Mouse (Mus musculus) heart, embryonic 16.5 days (tissue): ENCODE results near the gene Pla2g4a. TPM values are rescaled to one million over a fixed set of nuclear protein-coding genes. Genes with fewer than 3 reads are reported as not detected.

Source experiments
- ATAC-seq: fragments of 200-750 bp; cut with Nextera tagmentation; replicated peaks from 2 replicates; pipeline ENCODE4 v1.8.0; 2017; ENCODE audit warnings: moderate number of reproducible peaks; ENCODE audit not compliant: insufficient read depth, low FRiP score; ENCODE audit errors: extremely low read depth
- H3K27ac ChIP-seq: fragments of 300-500 bp; sonication (generic); 2 replicates; pipeline ENCODE4 v1.5.1; 2014; ENCODE audit warnings: mild to moderate bottlenecking, low read length, control low read depth, moderate library complexity
- H3K27me3 ChIP-seq: fragments of 300-500 bp; sonication (generic); 2 replicates; pipeline ENCODE4 v1.6.1; 2014; ENCODE audit warnings: low read length, mixed read lengths; ENCODE audit not compliant: control insufficient read depth, insufficient read depth
- H3K36me3 ChIP-seq: fragments of 300-500 bp; sonication (generic); 2 replicates; pipeline ENCODE4 v1.6.1; 2014; ENCODE audit not compliant: control insufficient read depth, insufficient read depth
- H3K4me1 ChIP-seq: fragments of 300-500 bp; sonication (generic); 2 replicates; pipeline ENCODE4 v1.6.1; 2014; ENCODE audit warnings: low read length, mixed read lengths; ENCODE audit not compliant: control insufficient read depth, insufficient read depth
- H3K4me2 ChIP-seq: fragments of 300-500 bp; sonication (generic); 2 replicates; pipeline ENCODE4 v1.6.1; 2014; ENCODE audit warnings: low read depth, mild to moderate bottlenecking, control low read depth, low read length
- H3K4me3 ChIP-seq: fragments of 300-500 bp; sonication (generic); 2 replicates; pipeline ENCODE4 v1.5.1; 2014; ENCODE audit warnings: mild to moderate bottlenecking, control low read depth, low read length
- H3K9ac ChIP-seq: fragments of 300-500 bp; sonication (generic); 2 replicates; pipeline ENCODE4 v1.6.1; 2014; ENCODE audit warnings: low read length, control low read depth
- H3K9me3 ChIP-seq: fragments of 300-500 bp; sonication (generic); replicated peaks from 2 replicates; pipeline ENCODE4 v1.6.1; 2016; ENCODE audit warnings: low read length; ENCODE audit not compliant: control insufficient read depth
- WGBS: fragments of 180-500 bp; shearing (Covaris S2); extraction: QIAGEN DNeasy Blood & Tissue Kit; methylation state at CpG from one replicate; pipeline ENCODE4 v1.1.7; 2014; 5-methylcytosine and 5-hydroxymethylcytosine counted together
- polyA plus RNA-seq: library from polyadenylated mRNA; unstranded; fragments of >200 nt; fragmentation: Nextera tagmentation; extraction: Ambion mirVana; gene quantifications from 2 replicates; pipeline ENCODE4 v1.2.1, GENCODE M21; 2015

Pla2g4a gene
- polyA plus RNA-seq, 1 experiment from 2014 or later = 6.9 TPM

GRCm38 (mm10) chr1:149919301-149919700 lies 41.8 kb downstream of the Pla2g4a start:
- Histone ChIP-seq H3K9ac (no peak overlapping the region), H3K27me3 (no peaks in the 10 kb centered on the region), H3K9me3 (no peaks in the 10 kb centered on the region), H3K4me1 (no peaks in the 10 kb centered on the region), H3K4me3 (no peak overlapping the region), H3K27ac (no peak overlapping the region), H3K4me2 (no peak overlapping the region), H3K36me3 (no peaks in the 10 kb centered on the region)
- ATAC-seq = no peak
- 68% methylated on average over 7 of the region's 7 CpGs for WGBS

GRCm38 (mm10) chr1:149912984-149913383 lies 48.1 kb downstream of the Pla2g4a start:
- H3K36me3 ChIP-seq = no peaks in the 10 kb centered on the region
- 61% methylated on average over 4 of the region's 4 CpGs for WGBS
- ATAC-seq = no peak
- no peaks in the 10 kb centered on the region for H3K27me3 ChIP-seq
- no peak overlapping the region for H3K27ac ChIP-seq
- no peaks in the 10 kb centered on the region for H3K9me3 ChIP-seq
- no peak overlapping the region for H3K4me3 ChIP-seq
- no peak overlapping the region for H3K9ac ChIP-seq
- no peaks in the 10 kb centered on the region for H3K4me1 ChIP-seq
- H3K4me2 ChIP-seq = no peak overlapping the region

- no peak overlapping the region for H3K27ac ChIP-seq
- no peaks in the 10 kb centered on the region for H3K27me3 ChIP-seq
- no peak for ATAC-seq
Observed at GRCm38 (mm10) chr1:149911050-149911449, 50.0 kb downstream of the Pla2g4a start.

GRCm38 (mm10) chr1:149898001-149898625 lies 63.0 kb downstream of the Pla2g4a start:
- no peaks in the 10 kb centered on the region for H3K4me1 ChIP-seq
- H3K9ac ChIP-seq = no peak overlapping the region
- no peak for ATAC-seq
- H3K36me3 ChIP-seq = no peaks in the 10 kb centered on the region
- no peak overlapping the region for H3K4me2 ChIP-seq
- 73% methylated on average over 4 of the region's 4 CpGs for WGBS
- H3K27me3 ChIP-seq = no peaks in the 10 kb centered on the region
- H3K4me3 ChIP-seq = no peak overlapping the region
- H3K9me3 ChIP-seq = no peaks in the 10 kb centered on the region
- no peak overlapping the region for H3K27ac ChIP-seq

More at GRCm38 (mm10) chr1:149911050-149911449, 50.0 kb downstream of the Pla2g4a start:
- Histone ChIP-seq H3K4me1 (no peaks in the 10 kb centered on the region), H3K9ac (no peak overlapping the region), H3K4me2 (no peak overlapping the region), H3K9me3 (no peaks in the 10 kb centered on the region), H3K36me3 (no peaks in the 10 kb centered on the region), H3K4me3 (no peak overlapping the region)
- WGBS = 64% methylated on average over 4 of the region's 4 CpGs

- Histone ChIP-seq H3K27ac (no peak overlapping the region), H3K9ac (no peak overlapping the region), H3K36me3 (no peaks in the 10 kb centered on the region), H3K4me2 (no peak overlapping the region), H3K4me1 (no peaks in the 10 kb centered on the region), H3K27me3 (no peaks in the 10 kb centered on the region), H3K4me3 (no peak overlapping the region), H3K9me3 (no peaks in the 10 kb centered on the region)
- no peak for ATAC-seq
- WGBS = 42% methylated on average over 5 of the region's 5 CpGs
Observed at GRCm38 (mm10) chr1:149896590-149896989, 64.5 kb downstream of the Pla2g4a start.

- no peaks in the 10 kb centered on the region for H3K27me3 ChIP-seq
- H3K27ac ChIP-seq = no peak overlapping the region
- no peak for ATAC-seq
- H3K4me3 ChIP-seq = no peak overlapping the region
- H3K4me1 ChIP-seq = no peaks in the 10 kb centered on the region
- H3K9ac ChIP-seq = no peak overlapping the region
- 92% methylated on average over 8 of the region's 8 CpGs for WGBS
- H3K36me3 ChIP-seq = no peaks in the 10 kb centered on the region
- no peaks in the 10 kb centered on the region for H3K9me3 ChIP-seq
- no peak overlapping the region for H3K4me2 ChIP-seq
Observed at GRCm38 (mm10) chr1:149894940-149895339, 66.2 kb downstream of the Pla2g4a start.

GRCm38 (mm10) chr1:149893903-149894302 lies 67.2 kb downstream of the Pla2g4a start:
- H3K4me2 ChIP-seq = no peak overlapping the region

GRCm38 (mm10) chr1:149891057-149891456 lies 70.0 kb downstream of the Pla2g4a start:
- Histone ChIP-seq H3K36me3 (no peaks in the 10 kb centered on the region), H3K27ac (no peak overlapping the region), H3K27me3 (no peaks in the 10 kb centered on the region), H3K9me3 (no peaks in the 10 kb centered on the region), H3K4me1 (no peaks in the 10 kb centered on the region), H3K4me2 (no peak overlapping the region), H3K4me3 (no peak overlapping the region), H3K9ac (no peak overlapping the region)
- WGBS = 45% methylated on average over 5 of the region's 5 CpGs
- no peak for ATAC-seq

More at GRCm38 (mm10) chr1:149893903-149894302, 67.2 kb downstream of the Pla2g4a start:
- WGBS = 49% methylated on average over 2 of the region's 2 CpGs
- no peak overlapping the region for H3K27ac ChIP-seq
- H3K4me1 ChIP-seq = no peaks in the 10 kb centered on the region
- no peaks in the 10 kb centered on the region for H3K36me3 ChIP-seq
- no peak for ATAC-seq
- H3K9ac ChIP-seq = no peak overlapping the region
- no peaks in the 10 kb centered on the region for H3K27me3 ChIP-seq
- no peaks in the 10 kb centered on the region for H3K9me3 ChIP-seq
- no peak overlapping the region for H3K4me3 ChIP-seq

GRCm38 (mm10) chr1:149882419-149883025 lies 78.6 kb downstream of the Pla2g4a start:
- no peak for ATAC-seq
- H3K27ac ChIP-seq = no peak overlapping the region
- no peak overlapping the region for H3K4me3 ChIP-seq
- no peaks in the 10 kb centered on the region for H3K36me3 ChIP-seq
- H3K4me1 ChIP-seq = no peaks in the 10 kb centered on the region
- H3K4me2 ChIP-seq = no peak overlapping the region
- no peaks in the 10 kb centered on the region for H3K9me3 ChIP-seq
- H3K27me3 ChIP-seq = no peaks in the 10 kb centered on the region
- no peak overlapping the region for H3K9ac ChIP-seq
- 71% methylated on average over 6 of the region's 6 CpGs for WGBS
